Mouse (Mus musculus): ENCODE measurements at regions not wholly inside any gene's neighbourhood (a gene's known extent, or its start where the extent isn't known, plus 50 kb on each side); places are given as distances from the start of the nearest gene placed in this dataset.
A peak's percentile ranks its signal among the peaks of the same experiment; 100 is the strongest.

DNA sequence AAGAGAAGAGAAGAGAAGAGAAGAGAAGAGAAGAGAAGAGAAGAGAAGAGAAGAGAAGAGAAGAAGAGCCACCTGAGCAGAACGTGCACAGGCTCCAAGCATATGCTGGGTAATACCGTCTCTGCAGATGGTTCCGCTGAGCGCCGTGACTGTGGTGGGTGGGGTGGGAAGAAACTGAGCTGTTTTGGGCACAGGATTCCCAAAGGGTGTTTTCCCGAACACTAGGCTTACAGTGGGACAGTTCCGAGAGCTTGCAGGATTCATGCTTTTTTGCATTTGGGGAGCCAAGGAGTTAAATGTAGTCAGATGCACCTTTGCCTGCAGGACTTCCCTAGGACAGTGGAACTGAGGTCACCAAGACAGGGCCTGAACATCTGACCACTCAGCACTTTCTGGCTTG lies 142.3 kb upstream of the Lrfn2 start:
- no peak for DNase-seq (ENCODE audit: low read depth, low spot score)

DNA sequence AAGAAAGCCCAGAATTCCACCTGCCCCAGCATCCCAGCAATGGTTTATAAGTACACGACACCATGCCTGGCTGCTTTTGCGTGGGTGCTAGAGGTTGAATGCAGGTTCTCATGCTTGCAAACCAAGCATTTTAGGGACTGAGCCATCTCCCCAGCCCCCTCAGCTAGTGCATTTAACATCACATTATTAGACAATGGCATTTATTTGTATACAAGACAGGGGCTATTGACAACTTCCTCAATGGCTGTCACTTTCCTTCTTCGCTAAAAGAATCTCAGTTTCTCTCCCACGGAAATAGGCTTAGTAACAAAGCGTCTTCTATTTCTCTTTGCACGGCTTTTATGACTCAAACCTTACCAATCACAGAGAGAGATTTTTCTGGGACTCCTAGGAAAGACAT lies 141.7 kb upstream of the Lrfn2 start:
- no peak for DNase-seq (ENCODE audit: low read depth, low spot score)

DNA sequence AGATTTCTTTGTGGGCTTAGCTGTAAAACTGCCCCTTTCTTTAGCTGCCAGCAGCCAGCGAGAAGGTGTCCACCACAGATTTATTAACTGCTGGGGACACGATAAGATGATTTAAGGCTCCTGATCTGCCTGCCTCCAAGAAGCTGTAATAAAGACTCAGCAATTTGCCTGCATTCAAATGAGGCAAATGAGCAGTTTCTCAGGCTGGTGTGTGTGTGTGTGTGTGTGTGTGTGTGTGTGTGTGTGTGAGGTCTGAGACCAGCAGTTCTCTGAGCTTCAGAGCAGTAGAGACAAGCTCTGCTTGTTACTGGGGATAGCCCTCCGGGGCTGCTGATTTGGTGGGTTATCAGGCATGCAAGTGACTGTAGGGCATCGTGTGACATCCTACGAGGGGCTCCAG lies 139.2 kb upstream of the Lrfn2 start:
- DNase-seq (ENCODE audit: low read depth, low spot score), result no peak

DNA sequence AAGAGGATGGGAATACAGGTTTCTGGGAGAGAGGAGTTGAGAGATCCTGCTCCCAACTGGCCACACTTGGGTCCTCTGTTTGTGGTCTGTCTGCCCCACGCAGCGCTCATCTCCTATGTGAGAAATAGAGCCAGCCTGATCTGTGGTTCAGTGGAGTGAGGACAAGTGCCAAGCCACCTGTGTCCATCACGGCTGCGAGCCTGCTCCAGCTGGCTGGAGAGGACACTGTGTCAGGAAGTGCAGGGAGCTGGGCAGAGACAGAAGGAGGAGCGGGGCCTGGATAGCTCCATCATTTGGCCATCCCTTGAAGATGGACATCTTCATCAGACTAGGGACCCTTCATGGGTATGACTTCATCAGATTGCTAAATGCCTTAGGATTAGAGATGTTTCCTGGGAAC lies 136.4 kb upstream of the Lrfn2 start:
- no peak for DNase-seq (ENCODE audit: low read depth, low spot score)

DNA sequence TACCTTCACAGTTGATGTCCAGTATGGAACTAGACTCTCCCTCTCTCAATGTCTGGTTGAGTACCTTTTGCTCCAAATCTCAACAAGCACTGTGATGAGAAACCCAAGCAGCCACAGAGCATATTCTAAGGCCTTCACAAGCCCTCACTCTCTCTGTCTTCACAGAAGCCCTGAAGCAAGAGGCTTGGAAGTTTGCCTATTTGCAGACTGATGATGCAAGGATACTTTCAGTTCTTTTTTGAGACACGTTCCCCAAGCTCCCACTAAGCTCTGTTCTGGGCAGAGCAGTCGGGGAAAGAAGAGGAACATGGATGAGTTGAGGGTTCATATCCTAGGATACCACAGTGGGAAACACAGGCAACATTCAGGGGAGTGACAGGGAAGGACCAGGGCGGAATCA lies 134.0 kb upstream of the Lrfn2 start:
- no peak for DNase-seq (ENCODE audit: low read depth, low spot score)

DNA sequence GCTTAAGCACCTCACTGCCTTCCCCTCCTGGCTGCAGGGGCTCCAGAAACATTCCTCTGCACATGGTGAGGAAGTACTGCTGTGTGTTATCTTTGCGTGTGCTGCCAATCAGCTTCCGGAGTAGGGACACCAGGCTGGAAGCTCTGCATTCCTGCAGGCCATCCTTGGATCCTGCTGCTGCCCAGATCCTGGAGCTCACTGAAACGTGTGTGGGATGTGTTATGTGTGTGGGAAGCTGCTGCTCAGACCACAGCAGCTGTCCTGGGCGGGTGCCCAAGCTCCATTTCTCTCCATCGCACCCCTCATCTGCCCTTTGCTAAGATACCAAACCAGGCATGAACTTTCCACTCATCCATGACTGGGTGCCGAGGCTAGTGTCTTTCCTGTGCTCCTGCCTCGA lies 129.5 kb upstream of the Lrfn2 start:
- DNase-seq (ENCODE audit: low read depth, low spot score), result no peak

DNA sequence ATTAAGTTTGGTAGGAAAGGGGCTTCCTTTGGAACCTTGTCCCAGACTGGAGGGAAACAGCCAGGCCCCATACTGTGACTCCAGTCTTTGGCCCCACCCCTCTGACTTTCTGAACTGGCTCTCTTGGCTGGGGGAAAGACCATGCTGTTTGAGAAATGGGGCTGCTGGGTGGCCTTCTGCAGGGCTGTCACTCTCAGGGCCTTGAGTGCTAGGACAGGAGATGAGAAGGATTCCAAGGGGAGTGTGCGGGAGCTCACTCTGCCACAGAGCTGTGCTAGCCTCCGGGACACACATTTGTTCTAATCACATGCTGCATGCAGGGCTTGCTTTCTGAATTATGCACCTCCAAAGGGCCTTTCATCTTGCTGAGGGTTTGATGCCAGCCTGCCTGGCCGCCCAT lies 124.3 kb upstream of the Lrfn2 start:
- no peak for DNase-seq (ENCODE audit: low read depth, low spot score)

DNA sequence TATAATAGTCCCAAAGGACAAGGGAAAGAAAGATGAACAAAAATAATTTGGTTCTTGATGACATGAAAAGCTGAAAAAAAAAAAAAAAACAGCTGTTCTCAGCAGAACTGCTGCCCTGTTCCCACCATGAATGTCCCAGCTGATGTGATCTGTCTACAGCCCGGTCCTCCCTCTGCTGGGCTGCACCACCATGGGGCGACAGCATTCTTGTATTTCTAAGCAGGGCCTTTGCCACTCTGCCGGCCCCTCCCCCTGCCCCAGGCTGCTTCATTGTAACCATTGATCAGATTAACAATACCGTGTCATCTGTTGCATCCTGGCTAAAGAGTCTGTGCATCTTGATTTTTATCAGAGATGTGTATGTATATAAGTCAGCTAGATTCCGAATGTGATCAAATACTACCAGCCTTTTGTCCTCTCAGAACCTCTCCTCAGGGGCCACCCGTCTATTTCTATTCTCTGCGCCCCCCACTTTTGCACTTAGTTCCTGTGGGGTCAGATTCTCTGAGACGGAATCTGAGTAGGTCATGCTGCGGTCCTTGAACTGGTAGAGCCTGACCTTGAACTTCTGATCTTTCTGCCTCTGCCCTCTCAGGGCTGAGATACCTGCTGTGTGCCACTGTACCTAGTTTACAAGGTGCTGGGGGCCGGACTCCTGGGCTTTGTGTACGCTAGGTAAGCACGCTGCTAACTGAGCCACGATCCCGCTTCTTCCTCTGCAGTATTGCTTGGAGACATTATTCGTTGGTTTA lies 117.2 kb upstream of the Lrfn2 start:
- DNase-seq (ENCODE audit: low read depth, low spot score), result no peak

DNA sequence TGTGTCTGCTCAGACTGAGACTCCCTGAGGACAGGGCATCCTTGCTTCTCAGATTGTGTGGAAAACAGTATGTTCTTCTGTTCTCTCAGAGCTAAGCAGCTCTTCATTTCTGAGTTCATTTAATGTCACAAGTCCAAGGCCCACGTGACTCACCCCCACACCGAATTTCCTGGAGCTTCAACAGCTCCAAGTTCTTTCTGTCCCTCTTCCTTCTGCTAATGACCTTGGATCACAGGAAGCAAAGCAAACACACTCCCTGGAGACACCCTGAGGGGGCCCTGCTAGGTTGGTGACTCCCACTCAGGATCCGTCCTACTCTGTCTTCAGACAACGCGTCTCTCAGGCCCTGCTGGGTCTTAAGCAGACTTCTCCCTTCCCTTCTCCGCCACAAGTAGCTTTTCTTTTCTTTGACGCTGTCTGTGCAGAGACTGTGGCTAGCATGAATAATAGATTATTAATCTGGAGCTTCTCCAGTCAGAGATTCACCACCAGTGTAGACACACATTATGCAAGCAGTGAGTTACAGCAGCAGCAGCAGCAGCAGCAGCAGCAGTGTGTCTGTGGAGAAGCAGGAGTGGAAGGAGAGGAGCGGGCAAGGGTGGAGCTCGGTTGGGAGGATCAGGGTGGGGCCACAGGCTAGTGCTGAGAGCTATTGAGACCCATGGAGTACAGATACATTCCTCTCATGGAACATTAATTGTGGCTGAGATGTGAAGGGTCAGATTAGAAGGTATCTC lies 115.4 kb upstream of the Lrfn2 start:
- peak; percentile 56 for DNase-seq (ENCODE audit: low read depth, low spot score)

DNA sequence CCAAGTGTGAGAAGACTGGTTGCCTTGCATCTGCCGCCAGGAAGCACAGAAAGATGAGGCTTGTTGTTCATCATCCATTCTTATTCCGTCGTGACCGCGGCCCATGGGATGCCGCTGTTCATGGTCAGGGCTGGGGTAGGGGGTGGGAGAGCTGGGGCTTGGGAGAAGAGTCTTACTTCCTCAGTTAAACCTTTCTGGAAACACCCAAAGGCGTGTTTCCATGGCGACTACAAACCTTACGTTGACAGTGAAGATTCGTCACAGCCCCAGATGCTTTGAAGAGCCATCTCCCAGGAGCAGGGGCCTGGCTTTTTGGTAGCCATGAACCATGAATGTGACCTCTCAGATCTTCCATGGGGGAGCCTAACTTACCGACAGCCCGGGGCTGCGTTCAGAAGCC lies 114.6 kb upstream of the Lrfn2 start:
- no peak for DNase-seq (ENCODE audit: low read depth, low spot score)

DNA sequence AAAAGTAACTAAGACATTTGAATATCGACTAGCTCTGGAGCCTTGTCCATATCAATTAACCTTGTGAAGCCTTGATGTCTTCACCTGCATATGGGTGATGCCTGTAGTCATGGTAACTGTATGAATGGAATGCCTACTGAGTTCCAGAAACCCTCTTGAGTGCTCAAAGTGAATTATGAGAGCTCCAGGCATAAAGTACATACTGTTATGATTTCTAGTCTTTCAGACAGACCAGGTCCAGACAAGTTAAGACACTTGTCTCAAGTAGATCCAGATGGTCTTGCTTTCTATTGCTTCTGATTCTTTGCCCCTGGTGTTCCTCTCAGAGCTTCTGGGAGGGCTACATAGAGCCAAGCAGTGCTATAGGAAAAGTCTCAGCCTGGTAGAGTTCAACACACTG lies 112.5 kb upstream of the Lrfn2 start:
- DNase-seq (ENCODE audit: low read depth, low spot score), result no peak

DNA sequence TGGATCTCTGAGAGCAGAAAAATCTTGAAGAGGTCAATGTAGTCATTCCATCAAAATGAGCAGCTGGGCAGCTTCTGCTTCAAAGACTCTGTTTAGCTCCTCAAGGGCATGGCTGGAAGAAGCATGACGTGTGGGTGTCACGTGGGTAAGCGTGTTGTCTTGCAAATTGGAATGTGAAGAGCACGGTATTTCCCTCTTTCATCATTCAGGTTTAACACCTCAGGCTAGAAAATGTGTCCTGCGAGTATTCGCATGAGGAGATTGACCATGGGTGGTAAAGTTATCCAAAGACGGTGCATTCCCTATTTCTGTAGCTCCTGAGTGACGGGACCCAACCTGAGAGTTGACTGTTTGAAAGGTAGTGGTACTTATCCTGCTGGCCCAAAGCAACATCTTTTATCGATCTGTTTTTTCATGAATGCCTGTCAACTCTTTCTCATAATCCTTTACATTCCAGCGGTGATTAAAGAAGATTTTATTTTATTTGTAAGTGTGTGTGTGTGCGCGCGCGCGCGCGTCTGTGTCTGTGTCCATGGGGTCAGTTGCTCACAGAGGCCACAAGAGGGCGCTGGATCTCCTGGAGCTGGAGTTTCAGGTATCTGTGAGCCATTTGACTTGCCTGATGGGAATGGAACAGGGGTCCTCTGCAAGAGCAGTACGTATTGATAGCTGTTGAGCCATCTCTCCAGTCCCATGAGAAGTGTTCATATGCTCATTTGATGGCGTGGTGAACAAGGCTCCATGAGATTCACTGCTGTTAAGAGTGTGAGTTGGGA lies 109.9 kb upstream of the Lrfn2 start:
- DNase-seq (ENCODE audit: low read depth, low spot score), result no peak

DNA sequence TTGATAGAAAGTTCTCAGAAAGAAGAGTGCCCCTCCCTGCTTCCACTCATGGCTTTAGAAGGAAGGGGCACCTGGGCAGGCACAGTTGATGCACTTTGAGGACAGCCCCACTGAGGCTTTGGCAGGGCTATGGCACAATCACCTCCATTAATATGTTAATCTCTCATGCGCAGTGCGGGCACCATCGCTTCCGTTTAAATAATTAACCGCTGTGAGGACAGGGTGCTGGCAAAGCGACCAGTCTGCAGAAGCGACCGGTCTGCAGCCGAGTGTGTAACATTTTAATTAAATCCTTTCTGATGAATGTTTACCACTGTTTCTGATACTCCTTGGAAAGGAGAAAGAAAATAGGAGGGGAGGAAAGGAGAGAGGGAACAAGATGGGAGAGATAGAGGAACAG lies 108.3 kb upstream of the Lrfn2 start:
- DNase-seq (ENCODE audit: low read depth, low spot score), result no peak

DNA sequence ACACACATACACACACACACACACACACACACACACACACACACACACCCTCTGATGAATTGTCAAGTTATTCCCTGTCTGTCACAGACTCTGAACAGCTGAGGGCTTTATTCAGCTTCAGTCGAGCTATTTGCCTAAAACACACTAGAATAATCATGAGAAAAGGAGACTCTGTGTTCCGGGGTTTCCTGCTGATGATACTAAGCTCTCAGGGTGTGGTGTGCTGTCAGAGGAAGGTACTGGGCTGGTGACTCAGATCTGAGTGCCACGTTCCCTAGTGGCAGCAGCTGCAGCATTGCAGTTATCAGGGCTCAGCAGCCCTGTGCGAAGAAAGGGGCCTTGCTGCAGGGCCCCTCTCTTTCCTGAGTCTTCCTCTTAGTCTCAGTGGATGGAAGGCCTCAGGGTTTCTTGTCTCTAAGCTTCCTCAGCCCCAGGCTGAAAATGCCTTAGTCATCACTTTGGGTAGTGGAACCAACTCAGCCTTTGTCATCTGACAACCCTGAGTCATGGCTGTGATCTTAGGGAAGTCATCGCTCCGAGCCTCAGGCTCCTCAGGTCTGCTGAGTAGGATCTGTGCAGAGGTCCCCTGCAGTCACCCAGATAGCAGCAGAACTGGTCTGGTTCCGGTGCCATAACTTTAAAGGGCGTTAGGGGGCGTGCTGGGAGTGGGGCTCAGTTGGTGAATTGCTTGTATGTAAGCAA lies 106.8 kb upstream of the Lrfn2 start:
- no peak for DNase-seq (ENCODE audit: low read depth, low spot score)

DNA sequence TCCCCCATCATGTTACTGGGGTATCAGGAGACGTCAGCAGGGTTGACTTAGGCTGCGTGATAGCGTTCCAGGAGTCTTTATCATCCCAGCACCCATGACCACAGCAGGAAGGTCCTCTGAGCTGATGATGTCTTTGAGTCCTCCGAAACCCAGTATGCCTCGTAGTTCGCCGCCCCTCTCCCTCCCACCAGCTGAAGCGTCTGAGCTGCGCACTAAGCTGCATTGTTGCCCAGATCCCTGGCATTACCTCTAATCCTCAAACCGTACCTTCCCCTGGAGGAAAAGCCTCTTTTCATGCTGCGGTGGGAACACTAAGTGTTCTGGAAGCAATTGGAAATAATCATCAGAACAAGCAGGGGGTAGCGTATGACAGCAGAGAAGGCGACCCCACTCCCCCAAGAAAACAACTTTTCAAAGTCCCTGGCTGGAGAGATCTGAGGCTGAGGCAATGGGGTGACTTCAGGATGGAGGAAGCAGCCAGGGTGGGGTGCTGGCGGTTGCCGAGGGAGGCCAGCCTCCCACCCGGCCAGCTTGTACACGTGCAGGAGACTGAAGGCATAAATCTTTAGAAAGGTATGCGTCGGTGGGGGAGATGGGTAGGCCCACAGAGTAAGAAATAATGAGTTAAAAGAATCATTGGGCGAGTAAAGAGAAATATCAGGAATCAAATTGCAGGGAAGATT lies 93.7 kb upstream of the Lrfn2 start:
- DNase-seq (ENCODE audit: low read depth, low spot score), result no peak

DNA sequence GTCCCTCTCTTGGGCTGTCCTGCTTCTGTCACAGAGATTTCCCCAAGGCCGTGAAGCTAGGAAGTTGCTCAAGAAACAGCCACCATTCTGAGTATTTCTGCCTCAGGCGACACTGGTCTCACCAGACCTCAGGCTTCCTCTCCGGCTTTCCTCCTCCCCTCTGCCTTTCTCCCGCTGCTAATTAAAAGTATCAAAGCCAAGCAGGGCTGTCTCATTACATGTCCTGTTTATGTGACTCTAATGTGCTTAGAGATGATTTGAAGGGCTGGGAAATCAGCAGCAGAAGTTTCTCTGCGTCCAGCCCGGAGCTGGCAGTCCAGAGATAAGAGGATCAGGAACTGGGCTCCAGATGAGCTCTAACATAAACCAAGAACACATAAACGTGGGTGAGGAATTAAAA lies 84.3 kb upstream of the Lrfn2 start:
- DNase-seq (ENCODE audit: low read depth, low spot score), result no peak

DNA sequence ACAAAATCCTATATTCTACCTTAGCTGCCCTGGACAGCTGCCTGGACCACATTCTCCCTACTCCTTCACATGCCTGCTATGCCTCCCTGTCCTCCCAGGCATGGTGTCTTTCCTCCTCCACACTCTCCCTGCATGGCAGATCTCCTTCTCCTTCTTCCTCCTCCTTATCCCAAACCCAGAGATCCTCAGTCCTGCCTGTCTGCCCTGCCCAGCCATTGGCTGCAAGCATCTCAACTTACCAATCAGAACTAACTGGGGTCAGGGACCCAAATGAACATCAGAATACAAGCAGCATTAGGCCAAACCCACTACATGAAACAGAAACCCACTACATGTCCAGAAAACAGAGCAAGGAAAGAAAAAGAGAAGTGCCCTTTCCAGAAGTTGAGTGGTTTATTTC lies 81.3 kb upstream of the Lrfn2 start:
- DNase-seq (ENCODE audit: low read depth, low spot score), result no peak

DNA sequence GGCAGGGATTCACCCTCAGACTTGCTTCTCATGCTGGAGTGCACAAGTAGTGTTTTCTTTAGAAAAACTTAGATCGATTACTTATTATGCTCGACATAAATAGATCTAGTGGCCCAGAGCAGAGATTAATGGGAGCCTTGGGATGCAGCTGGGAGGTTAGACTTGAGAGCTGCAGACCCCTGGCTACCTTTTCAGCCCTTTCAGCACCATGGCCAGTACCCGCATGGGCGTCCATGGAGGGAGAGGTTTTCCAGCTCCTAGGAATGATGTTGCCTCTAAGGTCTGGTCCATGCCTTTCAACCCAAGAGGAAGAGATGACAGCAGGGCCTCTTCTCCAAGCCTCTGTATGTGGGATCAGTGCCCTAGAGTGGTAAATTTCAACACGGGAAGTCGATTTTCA lies 73.3 kb upstream of the Lrfn2 start:
- no peak for DNase-seq (ENCODE audit: low read depth, low spot score)

DNA sequence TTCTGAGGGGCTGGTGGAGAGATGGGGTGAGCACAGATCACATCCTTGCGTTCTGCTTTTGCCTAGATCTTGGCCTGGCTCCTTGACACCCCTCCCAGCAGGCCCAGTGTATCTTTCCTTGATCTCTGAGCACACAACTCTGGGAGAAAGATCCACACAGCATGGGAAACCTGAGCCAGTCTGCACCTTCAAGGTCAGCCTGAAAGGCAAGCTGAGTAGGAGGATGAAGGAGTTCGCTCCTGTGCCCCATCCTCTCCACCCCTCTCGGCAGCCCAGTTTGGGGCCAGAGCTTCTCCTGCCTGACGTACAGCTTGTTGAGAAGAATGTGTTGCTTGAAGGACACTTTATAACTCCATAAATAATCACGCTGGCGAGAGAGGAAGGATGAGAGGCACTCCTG lies 61.7 kb upstream of the Lrfn2 start:
- DNase-seq (ENCODE audit: low read depth, low spot score), result no peak

DNA sequence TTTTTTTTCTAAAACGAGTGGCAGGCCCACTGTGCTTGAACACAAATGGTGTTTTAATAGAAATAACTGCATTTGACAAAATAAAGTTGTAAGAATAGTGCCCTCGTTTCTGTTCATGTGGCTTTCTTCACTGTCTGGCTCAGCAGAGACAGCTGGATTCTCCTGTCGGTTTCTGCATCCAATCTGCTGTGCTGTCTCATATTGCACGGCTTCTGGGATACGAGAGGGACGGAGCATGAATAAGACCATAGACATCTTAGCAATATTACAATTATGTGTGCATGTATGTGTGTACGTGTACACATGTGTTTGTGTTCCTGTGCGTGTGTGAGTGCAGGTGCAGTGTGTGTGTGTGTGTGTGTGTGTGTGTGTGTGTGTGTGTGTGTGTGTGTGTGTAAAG lies 54.7 kb upstream of the Lrfn2 start:
- no peak for DNase-seq (ENCODE audit: low read depth, low spot score)

DNA sequence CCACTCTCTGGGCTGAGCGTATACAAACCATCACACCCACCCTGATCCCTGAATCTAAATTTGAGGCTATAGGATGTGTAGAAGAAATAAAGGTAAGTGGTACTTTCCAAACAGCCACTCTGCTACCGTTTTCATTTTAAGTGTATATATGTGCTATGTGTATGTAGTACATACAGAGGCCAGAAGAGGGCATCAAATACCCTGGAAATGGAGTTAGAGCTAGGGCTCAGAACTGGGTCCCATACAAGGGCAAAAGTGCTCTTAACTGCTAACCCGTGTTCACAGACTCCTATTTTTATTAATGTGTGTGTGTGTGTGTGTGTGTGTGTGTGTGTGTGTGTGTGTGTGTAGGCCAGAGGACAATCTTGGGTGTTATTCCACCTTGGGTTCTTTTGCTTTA lies 51.6 kb upstream of the Lrfn2 start:
- DNase-seq (ENCODE audit: low read depth, low spot score), result no peak

DNA sequence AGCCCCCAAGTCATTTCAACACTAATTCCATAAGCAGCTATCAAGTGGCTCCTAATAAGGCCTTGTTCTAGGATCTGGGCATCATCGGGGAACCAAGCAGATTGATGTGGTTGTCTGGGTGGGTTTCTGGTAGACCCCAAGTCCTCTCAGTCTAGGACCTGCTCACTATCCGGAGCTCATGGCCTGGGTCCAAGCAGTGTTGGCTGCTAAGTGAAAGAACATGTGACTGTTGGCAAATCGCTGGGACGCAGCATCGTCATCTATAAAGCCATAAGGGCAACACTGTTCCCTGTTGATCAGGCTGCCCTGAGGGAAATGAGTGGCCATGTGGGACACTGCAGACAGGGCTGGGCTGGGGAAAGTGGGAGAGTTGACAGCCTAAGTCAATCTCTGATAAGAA lies 50.2 kb upstream of the Lrfn2 start:
- no peak for DNase-seq (ENCODE audit: low read depth, low spot score)
